Mouse (Mus musculus) liver, embryonic 14.5 days (tissue): ENCODE data around the gene Hmg20b. TPM values are rescaled to one million over a fixed set of nuclear protein-coding genes. Genes with fewer than 3 reads are reported as not detected.

Experiments used
- ATAC-seq: fragments of 200-750 bp; cut with Nextera tagmentation; 2 replicates; pipeline ENCODE4 v1.8.0; 2017; ENCODE audit warnings: moderate number of reproducible peaks, mild to moderate bottlenecking, moderate library complexity; ENCODE audit not compliant: insufficient read depth
- DNase-seq, 3 experiments: peaks; one replicate each; pipeline ENCODE4 v3.0.0-alpha.2; 2012 to 2013; ENCODE audit warnings: low read depth in 3 of 3, low spot score in 3 of 3
- H3K27ac ChIP-seq: fragments of 300-500 bp; sonication (generic); 2 replicates; pipeline ENCODE4 v1.5.1; 2014; ENCODE audit warnings: moderate library complexity, mild to moderate bottlenecking, control low read depth, inconsistent platforms
- H3K27me3 ChIP-seq: fragments of 300-500 bp; sonication (generic); 2 replicates; pipeline ENCODE4 v1.6.1; 2014; ENCODE audit warnings: mild to moderate bottlenecking, low read length, moderate library complexity; ENCODE audit not compliant: control insufficient read depth, insufficient read depth
- H3K36me3 ChIP-seq: fragments of 300-500 bp; sonication (generic); replicated peaks from 2 replicates; pipeline ENCODE4 v1.6.1; 2014; ENCODE audit warnings: low read depth; ENCODE audit not compliant: control insufficient read depth, insufficient read depth
- H3K4me1 ChIP-seq, 2 experiments: fragments of 200-500 bp in 1 of 2; fragments of 300-500 bp in 1 of 2; sonication (generic) in 1 of 2; replicated peaks; 2 replicates each; pipeline ENCODE4 v1.6.1; 2012 to 2014; ENCODE audit warnings: antibody characterized with exemption in 1 of 2, inconsistent platforms in 1 of 2, low read length in 1 of 2; ENCODE audit not compliant: control insufficient read depth in 2 of 2, insufficient read depth in 2 of 2
- H3K4me2 ChIP-seq: fragments of 300-500 bp; sonication (generic); 2 replicates; pipeline ENCODE4 v1.6.1; 2014; ENCODE audit warnings: low read depth, mild to moderate bottlenecking, control low read depth, moderate library complexity
- H3K4me3 ChIP-seq, 2 experiments: fragments of 200-500 bp in 1 of 2; fragments of 300-500 bp in 1 of 2; sonication (generic) in 1 of 2; 2 replicates each; pipeline ENCODE4 v1.5.1; 2012 to 2014; ENCODE audit warnings: low read depth in 2 of 2, low read length in 2 of 2, mild to moderate bottlenecking in 2 of 2, control low read depth in 1 of 2, inconsistent platforms in 1 of 2, moderate library complexity in 1 of 2; ENCODE audit not compliant: insufficient read depth in 1 of 2
- H3K9ac ChIP-seq: fragments of 300-500 bp; sonication (generic); replicated peaks from 2 replicates; pipeline ENCODE4 v1.6.1; 2014; ENCODE audit warnings: mild to moderate bottlenecking, control low read depth, moderate library complexity
- H3K9me3 ChIP-seq: fragments of 300-500 bp; sonication (generic); 2 replicates; pipeline ENCODE4 v1.6.1; 2016; ENCODE audit warnings: low read length, mixed read lengths; ENCODE audit not compliant: control insufficient read depth
- CTCF ChIP-seq: IDR thresholded peaks from 2 replicates; pipeline ENCODE4 v1.5.1; 2016; ENCODE audit warnings: antibody characterized with exemption, low read depth, control low read depth
- EP300 ChIP-seq: IDR thresholded peaks from 2 replicates; pipeline ENCODE4 v1.6.1; 2016; ENCODE audit warnings: antibody characterized with exemption, low read depth
- WGBS: fragments of 180-500 bp; shearing (Covaris S2); extraction: QIAGEN DNeasy Blood & Tissue Kit; methylation state at CpG from one replicate; pipeline ENCODE4 v1.1.7; 2014; ENCODE audit not compliant: insufficient replicate concordance; 5-methylcytosine and 5-hydroxymethylcytosine counted together
- polyA plus RNA-seq, 2 experiments: library from polyadenylated mRNA; depleted of rRNA in 1 of 2; stranded (reverse) in 1 of 2; unstranded in 1 of 2; fragments of >200 nt; fragmentation: Nextera tagmentation in 1 of 2; extraction: Ambion mirVana in 1 of 2; gene quantifications; 2 replicates each; pipeline versions ENCODE4 v1.2.1 to v1.2.3; 2012 to 2014

Hmg20b gene
- polyA plus RNA-seq, 2 experiments: 20.3 to 24.9 TPM

GRCm38 (mm10) chr10:81319741-81320549 is 30.3 kb downstream of the Hmg20b start:
- Histone ChIP-seq H3K36me3 (peaks cover 26% of the 10 kb centered on the region), H3K27me3 (no peaks in the 10 kb centered on the region), H3K4me3 (peak overlapping the region; percentile 73 to 75), H3K4me1 (peaks cover 11 to 12% of the 10 kb centered on the region in 2 experiments), H3K9ac (peak overlapping the region; percentile 67), H3K4me2 (peak overlapping the region; percentile 90), H3K27ac (peak overlapping the region; percentile 84), H3K9me3 (no peaks in the 10 kb centered on the region)
- WGBS: 1% methylated on average over 38 of the region's 38 CpGs
- no peak for TF ChIP-seq CTCF
- TF ChIP-seq EP300: no peak
- no peak for ATAC-seq
- DNase-seq: peak; percentile 94 to 96 (median 95)

GRCm38 (mm10) chr10:81319330-81319699 is 31.0 kb downstream of the Hmg20b start:
- 25% methylated on average over 8 of the region's 8 CpGs for WGBS
- peak overlapping the region; percentile 84 for H3K27ac ChIP-seq

GRCm38 (mm10) chr10:81318589-81319329 is 31.5 kb downstream of the Hmg20b start:
- WGBS: 80% methylated on average over 13 of the region's 13 CpGs
- H3K36me3 ChIP-seq: peaks cover 18% of the 10 kb centered on the region
- ATAC-seq: no peak

More at GRCm38 (mm10) chr10:81319330-81319699, 31.0 kb downstream of the Hmg20b start:
- Histone ChIP-seq H3K36me3 (peaks cover 20% of the 10 kb centered on the region), H3K9me3 (no peaks in the 10 kb centered on the region), H3K4me2 (peak overlapping the region; percentile 90), H3K4me1 (peaks cover 11 to 12% of the 10 kb centered on the region in 2 experiments), H3K27me3 (no peaks in the 10 kb centered on the region), H3K4me3 (peak overlapping the region; percentile 73 to 75; a peak in 3 of 4 replicates), H3K9ac (no peak overlapping the region; the same call in 1 of the 2 replicates)
- DNase-seq (no peak), ATAC-seq (no peak)
- TF ChIP-seq CTCF (peak; percentile 37), EP300 (no peak)

GRCm38 (mm10) chr10:81317273-81317672 is 33.0 kb downstream of the Hmg20b start:
- ATAC-seq (no peak), DNase-seq (peak in 1 of 3 experiments; percentile 54)
- WGBS: 20% methylated on average over 20 of the region's 20 CpGs
- Histone ChIP-seq H3K9me3 (no peaks in the 10 kb centered on the region), H3K27ac (no peak overlapping the region), H3K9ac (0 out of 2 replicates have a peak overlapping the region, but pooled peaks have one; percentile 23), H3K36me3 (peaks cover 5% of the 10 kb centered on the region; the same call in 1 of the 2 replicates), H3K4me3 (peak overlapping the region in 1 of 2 experiments; percentile 20; a peak in 1 of 4 replicates), H3K4me1 (peaks cover 11 to 12% of the 10 kb centered on the region in 2 experiments), H3K27me3 (no peaks in the 10 kb centered on the region), H3K4me2 (peak overlapping the region; percentile 61)
- TF ChIP-seq CTCF: no peak
- no peak for TF ChIP-seq EP300

More at GRCm38 (mm10) chr10:81318589-81319329, 31.5 kb downstream of the Hmg20b start:
- H3K4me3 ChIP-seq: no peak overlapping the region
- H3K27ac ChIP-seq: no peak overlapping the region
- no peak overlapping the region; the same call in 1 of the 2 replicates for H3K4me2 ChIP-seq
- no peak for DNase-seq
- no peaks in the 10 kb centered on the region for H3K9me3 ChIP-seq
- H3K9ac ChIP-seq: no peak overlapping the region
- no peaks in the 10 kb centered on the region for H3K27me3 ChIP-seq
- peaks cover 11 to 12% of the 10 kb centered on the region in 2 experiments for H3K4me1 ChIP-seq
- no peak for TF ChIP-seq EP300
- TF ChIP-seq CTCF: no peak
